Comparison of ENCODE assay signal across 15 mouse cellular contexts in genomic region chr3:78698936-78699335, GRCm38 (mm10).
DNase-seq lines count a peak whose midpoint lies in the region; ATAC-seq and TF ChIP-seq lines count a peak whose summit lies in the region.
"Had no signal": no experiment of that assay in that cellular context is flagged by ENCODE, and none has a peak within 500 bp of the region (broad histone marks: within the 10 kb centered on the region; RNA-seq: fewer than 3 reads in every experiment).

No protein-coding gene starts in this region.

- ATAC-seq in heart, embryonic 11.5 days (replicated peaks; ENCODE audit: insufficient number of reproducible peaks, low FRiP score, low TSS enrichment), result no peak
- ATAC-seq in midbrain, embryonic 15.5 days (replicated peaks), result no peak

- no peaks in the 10 kb centered on the region for H3K9me3 ChIP-seq in heart, embryonic 11.5 days (replicated peaks; ENCODE audit: control insufficient read depth, low read length)
- no peaks in the 10 kb centered on the region for H3K9me3 ChIP-seq in midbrain, embryonic 15.5 days
- H3K9me3 ChIP-seq: heart, embryonic 12.5 days; limb, embryonic 12.5 days had no signal

- no peak overlapping the region for H3K9ac ChIP-seq in heart, embryonic 11.5 days (ENCODE audit: low read depth, low read length)
- H3K9ac ChIP-seq in midbrain, embryonic 15.5 days, result no peak overlapping the region
- H3K9ac ChIP-seq: heart, embryonic 12.5 days; limb, embryonic 12.5 days had no signal

- H3K79me3 ChIP-seq in C2C12 (ENCODE audit: low read depth), result no peaks in the 10 kb centered on the region

- TF ChIP-seq POLR2A in brain, embryonic 14.5 days (IDR thresholded peaks at IDR 0.05; ENCODE audit: borderline replicate concordance, extremely low read depth, insufficient read depth, insufficient read length, poor library complexity, severe bottlenecking), result no peak

- 53% methylated on average over 5 of the region's 5 CpGs for WGBS in heart, embryonic 11.5 days (ENCODE audit: insufficient replicate concordance)
- 72% methylated on average over 5 of the region's 5 CpGs for WGBS in midbrain, embryonic 15.5 days

- no peaks in the 10 kb centered on the region for H3K36me3 ChIP-seq in heart, embryonic 11.5 days (ENCODE audit: control insufficient read depth, insufficient read depth, low read length)
- H3K36me3 ChIP-seq in C2C12 (ENCODE audit: control insufficient read depth, insufficient read depth), result no peaks in the 10 kb centered on the region
- H3K36me3 ChIP-seq in midbrain, embryonic 15.5 days (replicated peaks), result no peaks in the 10 kb centered on the region
- H3K36me3 ChIP-seq: heart, embryonic 12.5 days; limb, embryonic 12.5 days had no signal

- H3K27ac ChIP-seq in heart, embryonic 11.5 days (ENCODE audit: low read depth, low read length), result no peak overlapping the region
- H3K27ac ChIP-seq in midbrain, embryonic 15.5 days, result no peak overlapping the region
- H3K27ac ChIP-seq: limb, embryonic 12.5 days; macrophage had no signal

- intact Hi-C loops in heart, postnatal 14 days (cut with DNase I), result no loop called here
- intact Hi-C loops in left cerebral cortex, postnatal 36 days (cut with DNase I), result no loop called here

- no peak overlapping the region for H3ac ChIP-seq in C2C12 (ENCODE audit: control insufficient read depth, insufficient read length, low read depth)

- TF ChIP-seq CTCF in C2C12 (IDR thresholded peaks at IDR 0.05; ENCODE audit: control insufficient read depth, insufficient read depth, insufficient read length), result no peak
- TF ChIP-seq CTCF in brain, embryonic 14.5 days (IDR thresholded peaks at IDR 0.05; ENCODE audit: borderline replicate concordance, extremely low read depth, insufficient read depth, insufficient read length), result no peak

- peak; percentile 21 to 22 for DNase-seq in heart, postnatal 14 days
- peak; percentile 71 for DNase-seq in brain, embryonic 14.5 days (ENCODE audit: low read depth)
- peak; percentile 6 to 23 for DNase-seq in left cerebral cortex, postnatal 36 days (ENCODE audit: low spot score in 2 of 2)
- DNase-seq in adrenal gland, adult 8-10 months, result no peak
- DNase-seq in spleen, postnatal 14 days (ENCODE audit: low spot score in 2 of 2), result no peak
- DNase-seq: adrenal gland, postnatal 10 days; cerebellum, adult 9-10 months; kidney, adult 18-20 months; spleen, adult 18-20 months had no signal

- H3K4me1 ChIP-seq in heart, embryonic 11.5 days (ENCODE audit: control insufficient read depth, insufficient read depth, low read length), result no peaks in the 10 kb centered on the region
- no peaks in the 10 kb centered on the region for H3K4me1 ChIP-seq in midbrain, embryonic 15.5 days
- H3K4me1 ChIP-seq: heart, embryonic 12.5 days; limb, embryonic 12.5 days had no signal

- no peaks in the 10 kb centered on the region for H3K79me2 ChIP-seq in C2C12 (ENCODE audit: control insufficient read depth, insufficient read depth)

- no peaks in the 10 kb centered on the region for H3K27me3 ChIP-seq in heart, embryonic 11.5 days (ENCODE audit: control insufficient read depth, insufficient read depth, low read length)
- H3K27me3 ChIP-seq in C2C12 (ENCODE audit: control insufficient read depth, insufficient read depth, insufficient read length), result no peaks in the 10 kb centered on the region
- no peaks in the 10 kb centered on the region for H3K27me3 ChIP-seq in midbrain, embryonic 15.5 days (replicated peaks)
- H3K27me3 ChIP-seq: heart, embryonic 12.5 days; limb, embryonic 12.5 days had no signal

- no peak overlapping the region for H3K4me2 ChIP-seq in heart, embryonic 11.5 days
- no peak overlapping the region for H3K4me2 ChIP-seq in midbrain, embryonic 15.5 days
- H3K4me2 ChIP-seq: heart, embryonic 12.5 days; limb, embryonic 12.5 days had no signal

- H3K4me3 ChIP-seq in heart, embryonic 11.5 days (ENCODE audit: low read depth, low read length), result no peak overlapping the region
- no peak overlapping the region for H3K4me3 ChIP-seq in C2C12 (ENCODE audit: insufficient read depth, poor library complexity, severe bottlenecking)
- no peak overlapping the region for H3K4me3 ChIP-seq in midbrain, embryonic 15.5 days
- H3K4me3 ChIP-seq: heart, embryonic 12.5 days; limb, embryonic 12.5 days had no signal

TF ChIP-seq in C2C12, 6 proteins besides CTCF, POLR2A, EP300 and RAD21:
- TF ChIP-seq MYOD1 (IDR thresholded peaks at IDR 0.05; ENCODE audit: control insufficient read depth, insufficient read length, low read depth) (peak; percentile 90), MAX (IDR thresholded peaks at IDR 0.05) (no peak), MYOG (IDR thresholded peaks at IDR 0.05; ENCODE audit: control insufficient read depth, extremely low read depth, insufficient read length) (no peak), USF1 (IDR thresholded peaks at IDR 0.05; ENCODE audit: low read depth) (no peak)

Comparison
In these comparisons a context has a peak if more than half of its experiments do, and no peak if none do; other contexts are left out.
1. DNase-seq: peak in heart, postnatal 14 days (2 of 2), brain, embryonic 14.5 days (single experiment) and left cerebral cortex, postnatal 36 days (2 of 2); none in adrenal gland, adult 8-10 months (single experiment) and spleen, postnatal 14 days (0 of 2).